Mouse (Mus musculus): ENCODE results near the gene Gm3127. TPM values are rescaled to one million over a fixed set of nuclear protein-coding genes. Genes with fewer than 3 reads are reported as not detected.
"Not testable (repeated sequence)": the region's sequence is repeated elsewhere in the genome, so short reads cannot be mapped to it uniquely, and the experiment has no call there.

The Gm3127 gene
- not detected in 2 replicates for polyA plus RNA-seq (2015; fragmentation: Nextera tagmentation; extraction: Ambion mirVana)

GRCm38 (mm10) chr14:4164730-4165129 is at the start of gene Gm3127:
Gene Gm3127 (plus strand): TSS chr14:4165030.
- H3K4me3 ChIP-seq (replicated peaks); H3K4me1 ChIP-seq; H3K36me3 ChIP-seq; ATAC-seq (ENCODE audit: insufficient read depth, low FRiP score, low read depth); H3K27ac ChIP-seq; H3K4me2 ChIP-seq; H3K9me3 ChIP-seq; H3K9ac ChIP-seq; H3K27me3 ChIP-seq (replicated peaks): not testable (repeated sequence)
- WGBS = 83% methylated on average over 1 of the region's 2 CpGs

GRCm38 (mm10) chr14:4141646-4142045 is 23.2 kb upstream of the Gm3127 start:
- WGBS = 86% methylated on average over 4 of the region's 4 CpGs
- H3K27ac ChIP-seq; H3K4me2 ChIP-seq; H3K36me3 ChIP-seq; H3K27me3 ChIP-seq (replicated peaks); H3K4me3 ChIP-seq (replicated peaks); H3K9ac ChIP-seq; ATAC-seq (ENCODE audit: insufficient read depth, low FRiP score, low read depth); H3K9me3 ChIP-seq; H3K4me1 ChIP-seq: not testable (repeated sequence)

- ATAC-seq (ENCODE audit: insufficient read depth, low FRiP score, low read depth); H3K36me3 ChIP-seq; H3K27me3 ChIP-seq (replicated peaks); H3K9me3 ChIP-seq; H3K27ac ChIP-seq; H3K9ac ChIP-seq; H3K4me1 ChIP-seq: not testable (repeated sequence)
- H3K4me3 ChIP-seq (replicated peaks) = peak overlapping the region; percentile 26
- 8% methylated on average over 13 of the region's 14 CpGs for WGBS
- H3K4me2 ChIP-seq = peak overlapping the region; percentile 56
Observed at GRCm38 (mm10) chr14:4182030-4182429, 17.2 kb downstream of the Gm3127 start.

GRCm38 (mm10) chr14:4182491-4183210 is 17.8 kb downstream of the Gm3127 start, which contains the start of gene Gm2974:
Gene Gm2974 (plus strand): TSS chr14:4182576.
- not testable (repeated sequence) for H3K27me3 ChIP-seq (replicated peaks); H3K27ac ChIP-seq; H3K4me1 ChIP-seq; H3K9ac ChIP-seq; ATAC-seq (ENCODE audit: insufficient read depth, low FRiP score, low read depth); H3K9me3 ChIP-seq; H3K36me3 ChIP-seq
- H3K4me2 ChIP-seq = peak within 1 kb of the TSS; percentile 56
- H3K4me3 ChIP-seq (replicated peaks) = peak within 1 kb of the TSS; percentile 26
- WGBS = 13% methylated on average over 41 of the region's 59 CpGs

GRCm38 (mm10) chr14:4183375-4183774 is 18.5 kb downstream of the Gm3127 start:
- 33% methylated on average over 5 of the region's 10 CpGs for WGBS

More at GRCm38 (mm10) chr14:4183375-4183774, 18.5 kb downstream of the Gm3127 start:
- not testable (repeated sequence) for H3K4me1 ChIP-seq; H3K9ac ChIP-seq; H3K9me3 ChIP-seq; H3K36me3 ChIP-seq; H3K27me3 ChIP-seq (replicated peaks); ATAC-seq (ENCODE audit: insufficient read depth, low FRiP score, low read depth); H3K27ac ChIP-seq; H3K4me2 ChIP-seq; H3K4me3 ChIP-seq (replicated peaks)

Other genes starting within 250 kb of the Gm3127 start
- gene Gm3029, start 233.3 kb upstream of the Gm3127 start, polyA plus RNA-seq (2015; fragmentation: Nextera tagmentation; extraction: Ambion mirVana) = not detected in 2 replicates
- gene Gm3095, start 201.5 kb upstream of the Gm3127 start, polyA plus RNA-seq (2015; fragmentation: Nextera tagmentation; extraction: Ambion mirVana) = 0.13 and 0.17 TPM in 2 replicates
- not detected in 2 replicates for gene Gm3099, start 166.6 kb upstream of the Gm3127 start, polyA plus RNA-seq (2015; fragmentation: Nextera tagmentation; extraction: Ambion mirVana)
- gene Gm5796, start 141.1 kb upstream of the Gm3127 start, polyA plus RNA-seq (2015; fragmentation: Nextera tagmentation; extraction: Ambion mirVana) = 0.35 and 0.41 TPM in 2 replicates
- not detected in 2 replicates for gene Gm3115, start 80.9 kb upstream of the Gm3127 start, polyA plus RNA-seq (2015; fragmentation: Nextera tagmentation; extraction: Ambion mirVana)
- 0.71 and 0.82 TPM in 2 replicates for gene Gm8108, start 54.5 kb upstream of the Gm3127 start, polyA plus RNA-seq (2015; fragmentation: Nextera tagmentation; extraction: Ambion mirVana)
- gene Gm2974, start 17.5 kb downstream of the Gm3127 start, polyA plus RNA-seq (2015; fragmentation: Nextera tagmentation; extraction: Ambion mirVana) = 0.10 and 0.22 TPM in 2 replicates
- gene Gm3138, start 84.6 kb downstream of the Gm3127 start, polyA plus RNA-seq (2015; fragmentation: Nextera tagmentation; extraction: Ambion mirVana) = not detected in 2 replicates
- not detected in 2 replicates for gene Gm3149, start 152.3 kb downstream of the Gm3127 start, polyA plus RNA-seq (2015; fragmentation: Nextera tagmentation; extraction: Ambion mirVana)
- 0.12 TPM in 1 of 2 replicates, not detected in the other for gene 2610042L04Rik, start 169.7 kb downstream of the Gm3127 start, polyA plus RNA-seq (2015; fragmentation: Nextera tagmentation; extraction: Ambion mirVana)
- not detected in 2 replicates for gene Gm3159, start 232.5 kb downstream of the Gm3127 start, polyA plus RNA-seq (2015; fragmentation: Nextera tagmentation; extraction: Ambion mirVana)

Measured in stomach, embryonic 15.5 days (tissue).